Mouse (Mus musculus) kidney, postnatal 14 days (tissue): Measurements from ENCODE around the gene Bicral.

Experiments used
- DNase-seq: peaks from one replicate; pipeline ENCODE4 v3.0.0; 2022; ENCODE audit warnings: mixed read lengths

The Bicral gene

GRCm38 (mm10) chr17:46750580-46750979 is 107.7 kb downstream of the Bicral start:
- DNase-seq = no peak

- DNase-seq = no peak
Measured at GRCm38 (mm10) chr17:46749282-46749681, 109.0 kb downstream of the Bicral start.
